Mouse (Mus musculus) MEL (cell line): Measurements from ENCODE around the gene Atp8a2. TPM values are rescaled to one million over a fixed set of nuclear protein-coding genes. Genes with fewer than 3 reads are reported as not detected.

Experiments
- DNase-seq: peaks from one replicate; pipeline ENCODE4 v3.0.0; 2011; ENCODE audit warnings: low read depth, low spot score
- H3K27ac ChIP-seq: 2 replicates; pipeline ENCODE4 v1.5.1; 2012; ENCODE audit warnings: low read depth, mild to moderate bottlenecking, control low read depth, low read length, moderate library complexity; ENCODE audit not compliant: control insufficient read depth
- H3K27me3 ChIP-seq, 2 experiments: fragments of 150-350 bp in 1 of 2; sonication (generic) in 1 of 2; 2 replicates each; pipeline ENCODE4 v1.6.1; 2012; ENCODE audit warnings: low read length in 2 of 2, mild to moderate bottlenecking in 2 of 2, improper control_type of control experiment in 1 of 2, moderate library complexity in 1 of 2; ENCODE audit not compliant: insufficient read depth in 2 of 2, control insufficient read depth in 1 of 2
- H3K36me3 ChIP-seq, 2 experiments: 2 replicates each; pipeline ENCODE4 v1.6.1; 2012 to 2014; ENCODE audit warnings: low read length in 2 of 2, improper control_type of control experiment in 1 of 2, inconsistent platforms in 1 of 2, mild to moderate bottlenecking in 1 of 2; ENCODE audit not compliant: insufficient read depth in 2 of 2, control insufficient read depth in 1 of 2
- H3K4me1 ChIP-seq, 2 experiments: fragments of 150-350 bp in 1 of 2; sonication (generic) in 1 of 2; 2 replicates each; pipeline ENCODE4 v1.6.1; 2012; ENCODE audit warnings: low read length in 2 of 2, improper control_type of control experiment in 1 of 2, mild to moderate bottlenecking in 1 of 2; ENCODE audit not compliant: insufficient read depth in 2 of 2, control insufficient read depth in 1 of 2
- H3K4me3 ChIP-seq, 2 experiments: fragments of 150-350 bp in 1 of 2; sonication (generic) in 1 of 2; 2 replicates each; pipeline ENCODE4 v1.5.1; 2012; ENCODE audit warnings: low read depth in 2 of 2, low read length in 2 of 2, mild to moderate bottlenecking in 2 of 2, moderate library complexity in 2 of 2, control low read depth in 1 of 2, improper control_type of control experiment in 1 of 2; ENCODE audit not compliant: control insufficient read depth in 1 of 2, insufficient read depth in 1 of 2
- H3K79me2 ChIP-seq: 2 replicates; pipeline ENCODE4 v1.6.1; 2012; ENCODE audit warnings: mild to moderate bottlenecking, low read length, moderate library complexity; ENCODE audit not compliant: control insufficient read depth, poor library complexity, insufficient read depth
- H3K9ac ChIP-seq: 2 replicates; pipeline ENCODE4 v1.6.1; 2012; ENCODE audit warnings: low read depth, mild to moderate bottlenecking, control low read depth, low read length, moderate library complexity; ENCODE audit not compliant: control insufficient read depth, poor library complexity, severe bottlenecking
- H3K9me3 ChIP-seq: fragments of 150-350 bp; sonication (generic); replicated peaks from 2 replicates; pipeline ENCODE4 v1.6.1; 2012; ENCODE audit warnings: mild to moderate bottlenecking, low read length, improper control_type of control experiment, moderate library complexity; ENCODE audit not compliant: insufficient read depth
- CTCF ChIP-seq, 3 experiments: IDR thresholded peaks in 2 of 3; conservative IDR thresholded peaks in 1 of 3; 2 replicates each; pipeline ENCODE4 v1.5.1; 2011 to 2012; ENCODE audit warnings: low read length in 3 of 3, low read depth in 2 of 3, mild to moderate bottlenecking in 2 of 3, improper control_type of control experiment in 1 of 3, inconsistent platforms in 1 of 3, mixed read lengths in 1 of 3, moderate library complexity in 1 of 3; ENCODE audit not compliant: control insufficient read depth in 1 of 3, insufficient read depth in 1 of 3, poor library complexity in 1 of 3, severe bottlenecking in 1 of 3
- E2F4 ChIP-seq: IDR thresholded peaks from 2 replicates; pipeline ENCODE4 v1.6.1; 2011; ENCODE audit warnings: low read depth, low read length, improper control_type of control experiment, borderline replicate concordance
- ELF1 ChIP-seq: IDR thresholded peaks from 2 replicates; pipeline ENCODE4 v1.6.1; 2014; ENCODE audit warnings: low read depth, mild to moderate bottlenecking, inconsistent platforms, low read length, improper control_type of control experiment, moderate library complexity
- ETS1 ChIP-seq: IDR thresholded peaks from 2 replicates; pipeline ENCODE4 v1.6.1; 2012; ENCODE audit warnings: low read depth, mild to moderate bottlenecking, inconsistent platforms, low read length, improper control_type of control experiment, moderate library complexity
- GATA1 ChIP-seq: IDR thresholded peaks from 2 replicates; pipeline ENCODE4 v1.6.1; 2011; ENCODE audit warnings: low read depth, low read length, improper control_type of control experiment
- HCFC1 ChIP-seq: IDR thresholded peaks from 2 replicates; pipeline ENCODE4 v1.6.1; 2012; ENCODE audit warnings: low read depth, mild to moderate bottlenecking, inconsistent platforms, low read length, improper control_type of control experiment, moderate library complexity
- JUND ChIP-seq: IDR thresholded peaks from 2 replicates; pipeline ENCODE4 v1.6.1; 2011; ENCODE audit warnings: low read depth, mild to moderate bottlenecking, improper control_type of control experiment, low read length
- KAT2A ChIP-seq: conservative IDR thresholded peaks from 2 replicates; pipeline ENCODE4 v1.6.1; 2012; ENCODE audit warnings: low read depth, low read length, improper control_type of control experiment, inconsistent platforms
- MAFK ChIP-seq: IDR thresholded peaks from 2 replicates; pipeline ENCODE4 v1.6.1; 2011; ENCODE audit warnings: low read depth, mild to moderate bottlenecking, low read length, improper control_type of control experiment, borderline replicate concordance
- MAZ ChIP-seq: IDR thresholded peaks from 2 replicates; pipeline ENCODE4 v1.6.1; 2012; ENCODE audit warnings: low read depth, mild to moderate bottlenecking, inconsistent platforms, low read length, improper control_type of control experiment
- MEF2A ChIP-seq: IDR thresholded peaks from 2 replicates; pipeline ENCODE4 v1.6.1; 2014; ENCODE audit warnings: low read depth, mild to moderate bottlenecking, inconsistent platforms, low read length, improper control_type of control experiment; ENCODE audit not compliant: poor library complexity, insufficient replicate concordance, severe bottlenecking; ENCODE audit errors: extremely low read depth
- POLR2A ChIP-seq, 2 experiments: IDR thresholded peaks; 2 replicates each; pipeline ENCODE4 v1.6.1; 2011 to 2012; ENCODE audit warnings: low read length in 2 of 2, mild to moderate bottlenecking in 2 of 2, control low read depth in 1 of 2, improper control_type of control experiment in 1 of 2, low read depth in 1 of 2, moderate library complexity in 1 of 2; ENCODE audit not compliant: control insufficient read depth in 1 of 2, insufficient read depth in 1 of 2, poor library complexity in 1 of 2
- POLR2AphosphoS2 ChIP-seq: IDR thresholded peaks from 2 replicates; pipeline ENCODE4 v1.6.1; 2011; ENCODE audit warnings: low read length, improper control_type of control experiment
- POLR2AphosphoS5 ChIP-seq: IDR thresholded peaks from 2 replicates; pipeline ENCODE4 v1.6.1; 2012; ENCODE audit warnings: low read depth, borderline replicate concordance, mild to moderate bottlenecking, inconsistent platforms, low read length, moderate library complexity, mixed read lengths
- RAD21 ChIP-seq: IDR thresholded peaks from 2 replicates; pipeline ENCODE4 v1.6.1; 2011; ENCODE audit warnings: mild to moderate bottlenecking, low read depth, low read length, improper control_type of control experiment
- SIN3A ChIP-seq: IDR thresholded peaks from 2 replicates; pipeline ENCODE4 v1.6.1; 2012; ENCODE audit warnings: low read length, improper control_type of control experiment, inconsistent platforms
- SMC3 ChIP-seq: IDR thresholded peaks from 2 replicates; pipeline ENCODE4 v1.6.1; 2011; ENCODE audit warnings: low read depth, low read length, improper control_type of control experiment
- TAL1 ChIP-seq: IDR thresholded peaks from 2 replicates; pipeline ENCODE4 v1.6.1; 2012; ENCODE audit warnings: mild to moderate bottlenecking, inconsistent platforms, low read length, moderate library complexity, mixed read lengths
- TCF12 ChIP-seq: IDR thresholded peaks from 2 replicates; pipeline ENCODE4 v1.6.1; 2014; ENCODE audit warnings: low read depth, mild to moderate bottlenecking, inconsistent platforms, low read length, improper control_type of control experiment, moderate library complexity
- USF1 ChIP-seq: IDR thresholded peaks from 2 replicates; pipeline ENCODE4 v1.6.1; 2014; ENCODE audit warnings: low read depth, mild to moderate bottlenecking, inconsistent platforms, low read length, improper control_type of control experiment, moderate library complexity
- ZC3H11A ChIP-seq: IDR thresholded peaks from 2 replicates; pipeline ENCODE4 v1.6.1; 2012; ENCODE audit warnings: low read depth, mild to moderate bottlenecking, inconsistent platforms, low read length, improper control_type of control experiment
- ZKSCAN1 ChIP-seq: IDR thresholded peaks from 2 replicates; pipeline ENCODE4 v1.6.1; 2012; ENCODE audit warnings: low read depth, mild to moderate bottlenecking, inconsistent platforms, low read length, improper control_type of control experiment, moderate library complexity
- ZMIZ1 ChIP-seq: IDR thresholded peaks from 2 replicates; pipeline ENCODE4 v1.6.1; 2012; ENCODE audit warnings: low read depth, mild to moderate bottlenecking, inconsistent platforms, low read length, improper control_type of control experiment, moderate library complexity
- ZNF384 ChIP-seq: IDR thresholded peaks from 2 replicates; pipeline ENCODE4 v1.6.1; 2012; ENCODE audit warnings: low read depth, mild to moderate bottlenecking, inconsistent platforms, low read length, improper control_type of control experiment
- polyA plus RNA-seq, 2 experiments: library from polyadenylated mRNA; stranded (reverse) in 1 of 2; unstranded in 1 of 2; fragments of >175 nt in 1 of 2; fragments of >200 nt in 1 of 2; gene quantifications; 2 replicates each; pipeline versions ENCODE4 v1.2.1 to v1.2.4; 2012; ENCODE audit warnings: low replicate concordance in 2 of 2, low read depth in 1 of 2; ENCODE audit not compliant: insufficient read length in 2 of 2, insufficient read depth in 1 of 2, missing spikeins in 1 of 2
- total RNA-seq: library from RNA; depleted of rRNA; stranded (reverse); fragments of 300-350 nt; gene quantifications from 2 replicates; pipeline ENCODE4 v1.2.3, GENCODE M21; 2012

Atp8a2 gene
- total and polyA plus RNA-seq, 3 experiments: 0.29 to 0.39 TPM; not detected in 1

DNA sequence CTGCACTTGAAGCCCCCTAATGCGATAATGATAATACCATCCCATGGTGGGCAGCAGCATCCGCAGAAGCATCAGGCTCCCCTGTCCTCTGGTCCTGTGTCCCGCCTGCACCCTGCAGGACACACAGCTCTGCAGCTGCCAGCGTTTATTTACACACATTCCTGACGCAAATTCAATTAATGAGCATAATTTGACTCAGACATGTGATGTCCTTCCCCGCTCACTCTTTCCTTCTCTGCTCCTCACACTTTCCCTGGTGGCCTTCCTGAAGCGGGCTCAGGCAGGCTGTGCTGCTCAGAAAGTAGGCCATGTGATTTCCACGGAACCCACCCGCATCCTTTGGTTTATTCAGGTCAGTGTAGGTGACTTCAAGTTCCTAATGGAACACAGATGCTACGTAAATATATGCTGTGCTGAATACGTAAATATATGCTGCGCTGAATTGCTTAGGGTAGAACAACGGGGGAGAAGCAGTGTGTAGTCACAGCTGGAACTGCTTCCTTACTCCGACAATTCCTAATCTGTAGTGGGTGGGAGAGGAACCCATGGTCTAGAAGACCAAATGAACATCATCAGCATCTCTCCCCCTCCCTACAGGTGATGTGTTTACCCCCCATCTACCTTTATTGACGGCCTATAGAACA, 437.7 kb downstream of the Atp8a2 start:
- Histone ChIP-seq H3K79me2 (no peaks in the 10 kb centered on the region), H3K9ac (no peak overlapping the region), H3K9me3 (no peaks in the 10 kb centered on the region), H3K4me3 (no peak overlapping the region), H3K27me3 (no peaks in the 10 kb centered on the region), H3K36me3 (no peaks in the 10 kb centered on the region)
- TF ChIP-seq JUND (no peak), TAL1 (no peak), ZC3H11A (no peak), ZKSCAN1 (no peak), SMC3 (no peak), TCF12 (no peak), RAD21 (no peak), HCFC1 (no peak), POLR2AphosphoS5 (no peak), KAT2A (no peak), ZMIZ1 (no peak), MAZ (no peak), ETS1 (no peak), MAFK (no peak), SIN3A (no peak), POLR2AphosphoS2 (no peak), POLR2A (IDR thresholded peaks at IDR 0.05; ENCODE audit: control insufficient read depth in 1 of 2, insufficient read depth in 1 of 2, low read depth in 1 of 2, low read length in 2 of 2, poor library complexity in 1 of 2) (no peak), MEF2A (no peak), E2F4 (no peak), ELF1 (no peak)
- TF ChIP-seq, all 39 proteins: peak for 0
- DNase-seq: no peak
- Histone ChIP-seq H3K4me1 (no peaks in the 10 kb centered on the region), H3K27ac (no peak overlapping the region)

DNA sequence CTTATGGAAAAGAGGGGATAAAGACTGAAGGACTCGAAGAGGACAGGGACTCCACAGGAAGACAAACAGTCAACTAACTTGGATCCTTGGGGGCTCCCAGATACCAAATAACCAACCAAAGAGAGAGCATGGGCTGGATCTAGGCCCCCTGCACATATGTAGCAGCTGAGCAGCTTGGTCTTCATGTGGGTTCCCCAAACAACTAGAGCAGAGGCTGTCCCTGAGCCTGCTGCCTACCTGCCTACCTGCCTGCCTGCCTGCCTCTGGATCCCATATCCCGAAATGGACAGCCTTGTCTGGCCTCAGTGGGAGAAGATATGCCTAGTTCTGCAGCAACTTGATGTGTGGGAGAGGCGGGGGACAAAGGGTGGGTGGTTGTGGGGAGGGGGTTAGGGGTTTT, 444.6 kb downstream of the Atp8a2 start:
- TF ChIP-seq ZKSCAN1 (no peak), GATA1 (no peak), ZNF384 (no peak), USF1 (no peak), ZMIZ1 (no peak), CTCF (IDR thresholded peaks at IDR 0.05 in 2 of 3, conservative IDR thresholded peaks at IDR 0.05 in 1 of 3; ENCODE audit: control insufficient read depth in 1 of 3, insufficient read depth in 1 of 3, low read depth in 2 of 3, low read length in 3 of 3, poor library complexity in 1 of 3, severe bottlenecking in 1 of 3) (no peak)
- Histone ChIP-seq H3K27me3 (no peaks in the 10 kb centered on the region), H3K36me3 (no peaks in the 10 kb centered on the region), H3K4me3 (no peak overlapping the region), H3K4me1 (no peaks in the 10 kb centered on the region), H3K79me2 (no peaks in the 10 kb centered on the region), H3K27ac (no peak overlapping the region), H3K9ac (no peak overlapping the region), H3K9me3 (no peaks in the 10 kb centered on the region)
- no peak for DNase-seq
